Mouse (Mus musculus) embryonic facial prominence, embryonic 13.5 days (tissue): ENCODE results near the gene Fam111a. TPM values are rescaled to one million over a fixed set of nuclear protein-coding genes. Genes with fewer than 3 reads are reported as not detected.

ENCODE experiments used
- ATAC-seq: fragments of 200-750 bp; cut with Nextera tagmentation; 2 replicates; pipeline ENCODE4 v1.8.0; 2017; ENCODE audit warnings: low read depth; ENCODE audit not compliant: insufficient number of reproducible peaks, insufficient read depth, low FRiP score, low TSS enrichment
- H3K27ac ChIP-seq: fragments of 300-500 bp; sonication (generic); 2 replicates; pipeline ENCODE4 v1.5.1; 2015; ENCODE audit warnings: moderate library complexity, mild to moderate bottlenecking, inconsistent platforms
- H3K27me3 ChIP-seq: fragments of 300-500 bp; sonication (generic); 2 replicates; pipeline ENCODE4 v1.6.1; 2015; ENCODE audit warnings: mild to moderate bottlenecking, inconsistent platforms
- H3K36me3 ChIP-seq: fragments of 300-500 bp; sonication (generic); 2 replicates; pipeline ENCODE4 v1.6.1; 2015; ENCODE audit warnings: mild to moderate bottlenecking, inconsistent platforms
- H3K4me1 ChIP-seq: fragments of 300-500 bp; sonication (generic); 2 replicates; pipeline ENCODE4 v1.6.1; 2015; ENCODE audit warnings: inconsistent platforms
- H3K4me2 ChIP-seq: fragments of 300-500 bp; sonication (generic); 2 replicates; pipeline ENCODE4 v1.6.1; 2015; ENCODE audit warnings: moderate library complexity, mild to moderate bottlenecking, inconsistent platforms
- H3K4me3 ChIP-seq: fragments of 300-500 bp; sonication (generic); 2 replicates; pipeline ENCODE4 v1.5.1; 2015; ENCODE audit warnings: mild to moderate bottlenecking, inconsistent platforms
- H3K9ac ChIP-seq: fragments of 300-500 bp; sonication (generic); 2 replicates; pipeline ENCODE4 v1.6.1; 2015; ENCODE audit warnings: mild to moderate bottlenecking, inconsistent platforms
- H3K9me3 ChIP-seq: fragments of 300-500 bp; sonication (generic); 2 replicates; pipeline ENCODE4 v1.6.1; 2016; ENCODE audit warnings: inconsistent platforms
- WGBS: fragments of 180-500 bp; shearing (Covaris S2); methylation state at CpG from one replicate; pipeline ENCODE4 v1.1.7; 2015; ENCODE audit warnings: mixed read lengths; 5-methylcytosine and 5-hydroxymethylcytosine counted together
- polyA plus RNA-seq: library from polyadenylated mRNA; unstranded; fragments of >200 nt; fragmentation: Nextera tagmentation; extraction: Ambion mirVana; gene quantifications from 2 replicates; pipeline ENCODE4 v1.2.1, GENCODE M21; 2015

Fam111a gene
- polyA plus RNA-seq, 1 experiment from 2014 or later = 20.3 TPM

DNA sequence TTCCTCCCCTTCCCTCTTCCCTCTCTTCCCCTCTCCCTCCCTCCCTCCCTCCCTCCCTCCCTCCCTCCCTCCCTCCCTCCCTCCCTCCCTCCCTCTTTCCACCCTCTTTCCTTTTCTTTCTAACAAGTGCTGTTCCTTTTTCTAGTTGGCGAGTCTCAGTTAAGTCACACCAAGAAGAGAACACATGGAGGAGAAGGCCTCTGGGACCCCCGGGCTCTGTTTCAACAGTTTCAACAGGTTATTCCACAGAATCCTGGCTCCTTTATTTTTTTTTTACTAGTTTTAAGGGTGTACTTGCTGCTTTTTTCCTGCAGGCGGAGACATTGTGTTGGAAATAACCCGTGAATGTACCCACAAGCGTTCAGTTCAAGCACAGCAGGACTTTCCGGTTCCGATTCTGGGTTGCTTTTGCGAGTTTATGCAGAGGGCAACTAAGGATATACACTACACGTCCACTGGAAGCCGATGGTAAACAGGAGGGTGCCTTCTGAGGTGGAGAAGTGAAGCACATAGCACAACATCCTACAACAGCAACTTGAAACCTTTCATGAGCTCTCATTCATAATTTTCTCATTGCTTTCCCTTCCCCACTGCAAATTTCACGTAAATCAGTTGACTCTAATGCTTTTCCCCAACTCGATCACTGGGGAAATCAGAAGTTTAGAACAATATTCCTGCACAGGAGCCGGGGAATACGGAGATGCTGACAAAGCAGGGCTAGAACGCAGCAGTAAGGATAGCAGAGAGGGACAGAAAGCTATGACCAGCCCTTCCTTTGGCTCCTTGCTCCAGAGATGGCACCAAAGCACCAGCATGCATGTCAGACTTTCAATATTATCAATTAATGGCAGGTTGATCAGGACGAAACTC lies 27.6 kb upstream of the Fam111a start:
- no peaks in the 10 kb centered on the region for H3K36me3 ChIP-seq
- H3K4me3 ChIP-seq = peak overlapping the region; percentile 49
- 2% methylated on average over 16 of the region's 16 CpGs for WGBS
- ATAC-seq = no peak
- peak overlapping the region; percentile 75 for H3K4me2 ChIP-seq
- H3K27me3 ChIP-seq = peaks cover 1% of the 10 kb centered on the region; the same call in 1 of the 2 replicates
- H3K9me3 ChIP-seq = no peaks in the 10 kb centered on the region
- H3K9ac ChIP-seq = peak overlapping the region; percentile 75
- no peaks in the 10 kb centered on the region for H3K4me1 ChIP-seq
- no peak overlapping the region for H3K27ac ChIP-seq

DNA sequence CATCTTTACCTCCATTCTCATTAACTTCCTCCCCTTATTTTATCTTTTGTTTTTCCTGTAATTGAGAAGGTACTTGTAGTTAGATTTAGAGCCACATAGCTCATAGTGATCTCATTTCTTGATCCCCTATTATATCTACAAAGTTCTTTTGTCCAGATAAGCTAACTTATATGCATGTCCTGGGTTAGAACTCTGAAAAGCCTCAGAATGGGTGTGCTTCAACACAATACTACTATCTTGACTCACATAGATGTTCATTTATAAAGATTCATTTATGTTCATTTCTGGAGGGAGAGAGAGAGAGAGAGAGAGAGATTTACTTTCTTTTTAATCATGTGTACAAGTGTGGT lies 27.0 kb upstream of the Fam111a start:
- Histone ChIP-seq H3K27ac (no peak overlapping the region), H3K9ac (no peak overlapping the region), H3K4me2 (peak overlapping the region; percentile 75)

DNA sequence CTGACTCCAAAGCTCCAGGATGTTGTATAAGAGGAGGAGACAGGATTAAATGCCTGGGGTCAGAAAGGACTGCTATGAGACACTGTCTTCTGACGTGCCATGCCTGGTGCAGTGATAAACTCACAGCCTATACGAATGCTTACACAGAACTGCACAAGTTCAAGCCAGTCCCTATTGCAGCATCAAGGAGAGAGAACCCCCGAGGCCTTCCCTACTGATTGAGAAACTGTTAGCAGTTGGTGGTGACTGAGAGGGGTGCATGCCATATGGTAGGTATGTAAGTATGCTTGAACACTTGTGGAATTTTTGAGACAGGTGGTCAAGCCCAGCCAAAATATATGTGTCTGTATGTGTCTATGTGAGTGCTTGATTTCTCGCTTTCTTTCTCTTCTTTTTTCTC lies 22.2 kb upstream of the Fam111a start:
- no peak overlapping the region for H3K27ac ChIP-seq
- no peaks in the 10 kb centered on the region for H3K9me3 ChIP-seq
- H3K27me3 ChIP-seq = no peaks in the 10 kb centered on the region
- H3K4me2 ChIP-seq = no peak overlapping the region
- H3K36me3 ChIP-seq = no peaks in the 10 kb centered on the region
- H3K9ac ChIP-seq = no peak overlapping the region
- ATAC-seq = no peak
- no peak overlapping the region for H3K4me3 ChIP-seq
- H3K4me1 ChIP-seq = no peaks in the 10 kb centered on the region
- 42% methylated on average over 4 of the region's 4 CpGs for WGBS

More for the DNA sequence above, 27.0 kb upstream of the Fam111a start:
- no peaks in the 10 kb centered on the region for H3K9me3 ChIP-seq
- no peaks in the 10 kb centered on the region for H3K4me1 ChIP-seq
- no peaks in the 10 kb centered on the region for H3K36me3 ChIP-seq
- H3K4me3 ChIP-seq = peak overlapping the region; percentile 49
- ATAC-seq = no peak
- H3K27me3 ChIP-seq = no peaks in the 10 kb centered on the region

DNA sequence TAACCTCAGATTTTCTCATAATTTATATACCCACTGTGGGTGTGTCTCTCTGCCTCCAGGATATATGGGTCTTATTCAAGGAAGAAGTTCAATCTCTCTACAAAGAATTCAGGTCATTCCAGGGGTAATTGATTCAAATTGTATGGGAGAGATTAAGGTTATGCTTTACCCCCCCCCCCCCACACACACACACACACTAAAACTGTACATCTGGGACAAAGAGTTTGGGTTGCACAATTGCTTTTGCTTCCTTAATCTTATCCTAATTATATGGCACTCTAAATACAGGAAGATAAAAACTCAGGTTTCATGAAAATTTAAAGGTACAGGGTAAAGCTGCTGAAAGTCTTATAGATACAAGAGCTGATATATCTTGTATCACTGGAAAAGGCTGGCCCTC lies 8.4 kb upstream of the Fam111a start:
- no peak for ATAC-seq
- Histone ChIP-seq H3K9me3 (no peaks in the 10 kb centered on the region), H3K4me2 (no peak overlapping the region)

DNA sequence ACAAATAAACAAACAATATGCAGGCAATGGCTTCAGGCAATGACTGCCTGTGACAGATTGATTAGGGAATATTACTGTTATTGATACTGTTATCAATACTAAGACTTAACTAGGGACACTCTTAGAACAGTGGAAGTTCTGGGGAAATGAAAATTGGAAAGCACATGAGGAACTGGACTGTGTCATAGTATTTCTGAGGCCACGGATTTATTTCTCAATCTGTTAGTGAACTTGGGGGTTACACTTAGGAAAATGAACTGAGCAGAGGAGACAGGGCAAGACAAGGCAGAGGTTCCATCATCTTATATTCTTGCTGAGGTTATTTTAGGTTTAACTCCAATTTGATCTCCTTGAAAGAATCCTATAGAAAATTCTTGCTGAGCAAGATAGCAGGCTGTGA lies 5.6 kb upstream of the Fam111a start:
- H3K27me3 ChIP-seq = no peaks in the 10 kb centered on the region
- H3K4me2 ChIP-seq = no peak overlapping the region
- no peaks in the 10 kb centered on the region for H3K4me1 ChIP-seq
- WGBS = 80% methylated on average over 1 of the region's 1 CpGs
- H3K27ac ChIP-seq = no peak overlapping the region
- H3K4me3 ChIP-seq = no peak overlapping the region
- no peak overlapping the region for H3K9ac ChIP-seq
- no peak for ATAC-seq
- no peaks in the 10 kb centered on the region for H3K9me3 ChIP-seq
- H3K36me3 ChIP-seq = no peaks in the 10 kb centered on the region

More for the DNA sequence above, 8.4 kb upstream of the Fam111a start:
- Histone ChIP-seq H3K36me3 (no peaks in the 10 kb centered on the region), H3K27me3 (no peaks in the 10 kb centered on the region), H3K4me3 (no peak overlapping the region), H3K27ac (no peak overlapping the region), H3K9ac (no peak overlapping the region), H3K4me1 (no peaks in the 10 kb centered on the region)

DNA sequence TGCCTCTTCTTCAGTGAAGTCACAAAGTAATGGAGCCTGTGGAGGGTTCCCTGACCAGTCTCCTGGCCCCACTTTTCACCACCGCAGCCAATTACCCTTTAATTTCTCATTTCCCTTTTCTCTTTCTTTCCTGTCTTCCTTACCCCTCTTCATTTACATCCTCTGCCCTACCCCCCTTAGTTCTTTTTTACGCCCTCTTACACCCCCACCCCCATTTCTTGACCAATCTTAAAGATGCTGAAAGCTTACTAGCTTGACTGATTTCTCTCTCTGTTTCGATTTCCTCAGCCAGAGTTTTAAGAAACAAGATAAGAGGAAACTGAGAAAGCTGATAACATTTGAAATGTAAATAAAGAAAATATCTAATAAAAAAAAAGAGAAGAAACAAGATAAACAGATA lies 4.8 kb upstream of the Fam111a start:
- Histone ChIP-seq H3K4me1 (no peaks in the 10 kb centered on the region), H3K36me3 (no peaks in the 10 kb centered on the region), H3K27ac (no peak overlapping the region)

DNA sequence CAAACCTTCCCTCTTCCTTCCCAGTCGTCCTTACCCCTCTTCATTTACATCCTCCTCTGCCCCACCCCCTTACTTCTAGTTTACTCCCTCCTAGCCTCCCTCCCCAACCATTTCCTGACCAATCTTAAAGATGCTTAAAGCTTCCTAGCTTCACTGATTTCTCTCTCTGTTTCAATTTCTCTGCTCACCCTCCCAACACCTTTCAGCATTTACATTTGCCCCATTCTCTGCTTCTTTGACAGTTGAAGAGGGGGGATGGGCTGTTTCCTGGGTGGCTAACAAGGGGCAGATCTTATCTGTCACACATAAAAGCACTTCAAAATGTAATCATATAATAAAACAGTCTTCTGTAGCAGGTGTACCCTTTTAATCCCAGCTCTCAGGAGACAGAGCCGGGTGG lies 3.9 kb upstream of the Fam111a start:
- H3K9ac ChIP-seq = no peak overlapping the region
- no peak for ATAC-seq
- H3K4me3 ChIP-seq = no peak overlapping the region
- no peaks in the 10 kb centered on the region for H3K9me3 ChIP-seq
- no peaks in the 10 kb centered on the region for H3K36me3 ChIP-seq
- H3K27me3 ChIP-seq = no peaks in the 10 kb centered on the region
- H3K27ac ChIP-seq = no peak overlapping the region
- no peaks in the 10 kb centered on the region for H3K4me1 ChIP-seq
- no peak overlapping the region for H3K4me2 ChIP-seq
- WGBS = 21% methylated on average over 2 of the region's 2 CpGs

More for the DNA sequence above, 4.8 kb upstream of the Fam111a start:
- Histone ChIP-seq H3K4me3 (no peak overlapping the region), H3K4me2 (no peak overlapping the region), H3K27me3 (no peaks in the 10 kb centered on the region), H3K9ac (no peak overlapping the region), H3K9me3 (no peaks in the 10 kb centered on the region)
- ATAC-seq = no peak
- 55% methylated on average over 3 of the region's 3 CpGs for WGBS

DNA sequence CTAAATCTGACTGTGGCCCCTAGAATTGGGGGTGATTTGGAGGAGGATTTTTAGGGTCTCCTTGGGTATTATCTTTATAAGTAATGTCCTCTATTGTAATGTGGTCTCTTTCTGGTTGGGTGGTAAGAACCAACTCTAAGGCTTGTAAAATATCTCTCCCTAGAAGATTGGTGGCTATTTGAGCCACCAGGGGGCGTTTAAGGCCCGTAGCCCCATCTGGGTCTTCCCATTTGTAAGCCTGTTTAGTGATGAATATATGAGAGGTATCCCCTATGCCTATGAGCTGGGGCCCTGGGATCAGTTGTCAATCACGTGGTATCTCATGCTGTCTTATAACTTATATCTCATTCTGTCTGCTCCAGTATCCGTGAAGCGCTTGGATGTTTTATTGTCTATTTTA lies 3.6 kb downstream of the Fam111a start:
- 75% methylated on average over 5 of the region's 5 CpGs for WGBS

DNA sequence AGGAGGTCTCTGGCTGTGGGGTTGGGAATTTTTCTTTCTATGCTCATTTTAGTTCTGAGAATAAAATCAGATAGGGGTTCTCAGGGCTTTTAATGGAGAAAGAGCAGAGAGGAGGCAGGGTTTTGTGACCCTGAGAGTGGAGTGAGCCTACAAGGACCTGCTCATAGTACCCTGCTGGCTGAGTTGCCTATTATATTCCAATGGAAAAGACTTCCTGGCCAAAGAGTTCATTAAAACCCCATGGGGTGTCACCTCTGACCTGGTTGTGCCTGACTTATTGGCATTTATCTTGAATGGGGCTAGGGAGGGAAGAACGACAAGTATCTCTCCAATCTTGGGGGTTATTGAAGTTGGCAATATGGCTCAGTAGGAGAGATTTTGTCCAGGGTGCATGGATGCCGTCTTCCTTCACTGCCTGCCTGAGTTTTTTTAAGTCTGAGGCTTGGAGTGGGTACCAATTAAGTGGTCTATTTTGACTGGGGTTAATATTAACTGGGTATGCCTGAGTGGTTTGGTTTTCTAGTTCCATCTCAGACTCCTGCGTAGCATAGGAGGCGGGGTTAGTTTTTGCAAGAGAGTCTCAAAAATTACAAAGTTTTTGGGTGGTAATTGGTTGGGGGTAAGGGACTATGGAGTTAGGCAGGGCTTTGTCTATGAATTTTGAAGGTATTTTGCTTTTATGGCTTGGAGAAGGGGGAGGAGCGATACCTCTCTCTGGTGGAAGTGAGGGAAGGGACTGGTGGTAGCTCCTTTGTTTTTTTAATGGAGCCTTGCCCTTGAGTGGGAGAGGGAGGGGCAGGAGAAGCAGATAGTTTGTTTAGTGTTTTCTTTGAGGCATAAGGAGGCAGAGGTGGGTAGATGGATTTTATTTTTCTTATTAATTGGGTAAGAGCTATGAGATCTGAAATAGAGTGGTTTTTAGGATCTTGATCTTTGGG lies 4.7 kb downstream of the Fam111a start:
- H3K27me3 ChIP-seq = no peaks in the 10 kb centered on the region
- H3K9me3 ChIP-seq = no peaks in the 10 kb centered on the region
- WGBS = 75% methylated on average over 5 of the region's 5 CpGs
- ATAC-seq = no peak
- no peak overlapping the region for H3K4me3 ChIP-seq
- H3K27ac ChIP-seq = no peak overlapping the region
- no peak overlapping the region for H3K4me2 ChIP-seq
- H3K36me3 ChIP-seq = no peaks in the 10 kb centered on the region
- no peaks in the 10 kb centered on the region for H3K4me1 ChIP-seq
- H3K9ac ChIP-seq = no peak overlapping the region

More for the DNA sequence above, 3.6 kb downstream of the Fam111a start:
- Histone ChIP-seq H3K9ac (no peak overlapping the region), H3K36me3 (no peaks in the 10 kb centered on the region), H3K4me1 (no peaks in the 10 kb centered on the region), H3K4me2 (no peak overlapping the region), H3K27me3 (no peaks in the 10 kb centered on the region), H3K4me3 (no peak overlapping the region), H3K9me3 (no peaks in the 10 kb centered on the region), H3K27ac (no peak overlapping the region)
- no peak for ATAC-seq

DNA sequence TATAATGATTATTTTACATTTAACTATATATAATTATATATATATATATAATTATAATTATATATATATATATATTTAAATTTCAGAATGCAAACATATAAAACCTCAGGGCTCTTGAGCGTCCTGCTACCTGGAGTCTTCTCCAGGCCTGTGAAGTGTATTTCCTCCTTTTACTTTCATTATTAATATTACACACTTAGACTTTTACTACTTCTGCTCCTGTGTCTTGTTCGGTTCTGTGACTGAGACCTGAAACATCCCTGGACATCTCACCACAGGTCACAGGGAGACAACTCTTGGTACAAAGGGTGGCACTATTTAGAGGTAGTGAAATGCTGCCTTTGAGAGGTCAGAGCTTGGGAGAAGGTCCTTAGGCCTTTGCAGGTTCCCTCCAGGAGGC lies 10.8 kb downstream of the Fam111a start:
- no peak for ATAC-seq
- Histone ChIP-seq H3K36me3 (no peaks in the 10 kb centered on the region), H3K9ac (no peak overlapping the region), H3K9me3 (no peaks in the 10 kb centered on the region), H3K4me1 (no peaks in the 10 kb centered on the region), H3K4me2 (no peak overlapping the region), H3K4me3 (no peak overlapping the region), H3K27me3 (no peaks in the 10 kb centered on the region), H3K27ac (no peak overlapping the region)
- WGBS = 89% methylated on average over 2 of the region's 2 CpGs

DNA sequence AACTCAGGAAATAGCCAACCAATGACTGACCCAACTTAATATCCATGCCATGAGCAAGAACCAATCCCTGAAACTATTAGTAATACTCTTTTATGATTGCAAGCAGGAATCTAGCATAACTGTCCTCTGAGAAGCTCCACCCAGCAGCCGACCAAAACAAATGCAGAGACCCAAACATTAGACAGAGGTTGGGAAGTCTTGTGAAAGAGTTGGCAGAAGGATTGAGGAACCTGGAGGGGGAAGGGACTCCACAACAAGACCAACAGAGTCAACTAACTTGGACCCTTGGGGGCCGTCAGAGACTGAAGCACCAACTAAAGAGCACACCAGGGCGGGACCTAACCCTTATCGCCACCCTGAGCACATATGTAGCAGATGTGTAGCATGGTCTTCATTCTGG lies 12.7 kb downstream of the Fam111a start:
- 86% methylated on average over 4 of the region's 4 CpGs for WGBS
- ATAC-seq = no peak
- H3K9ac ChIP-seq = no peak overlapping the region

DNA sequence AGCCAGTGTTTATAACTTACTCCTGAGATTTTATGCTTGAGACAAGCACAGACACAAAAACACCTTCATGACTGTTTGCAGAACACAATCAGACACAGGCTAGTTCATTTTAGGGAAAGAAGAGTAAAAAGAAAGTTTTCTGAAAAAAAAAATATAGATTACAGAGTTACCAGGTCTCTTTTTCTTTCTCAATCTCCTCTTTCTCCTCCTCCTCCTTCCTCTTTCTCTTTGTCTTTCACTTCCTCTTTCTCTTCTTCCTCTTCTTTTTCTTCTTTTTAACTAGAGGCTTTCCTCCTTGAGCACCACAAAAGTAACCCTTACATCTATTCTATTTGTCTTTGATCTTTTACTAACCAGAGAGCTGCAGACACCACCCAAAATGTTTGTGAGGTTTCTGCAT lies 18.7 kb downstream of the Fam111a start:
- H3K4me3 ChIP-seq = no peak overlapping the region
- H3K9me3 ChIP-seq = no peaks in the 10 kb centered on the region
- no peak for ATAC-seq
- H3K4me2 ChIP-seq = no peak overlapping the region
- H3K27me3 ChIP-seq = no peaks in the 10 kb centered on the region
- no peaks in the 10 kb centered on the region for H3K36me3 ChIP-seq
- peaks cover 4% of the 10 kb centered on the region; the same call in 1 of the 2 replicates for H3K4me1 ChIP-seq
- H3K27ac ChIP-seq = no peak overlapping the region
- H3K9ac ChIP-seq = no peak overlapping the region

More for the DNA sequence above, 12.7 kb downstream of the Fam111a start:
- no peaks in the 10 kb centered on the region for H3K9me3 ChIP-seq
- H3K27me3 ChIP-seq = no peaks in the 10 kb centered on the region
- H3K27ac ChIP-seq = no peak overlapping the region
- H3K4me1 ChIP-seq = no peaks in the 10 kb centered on the region
- no peak overlapping the region for H3K4me2 ChIP-seq
- no peak overlapping the region for H3K4me3 ChIP-seq
- no peaks in the 10 kb centered on the region for H3K36me3 ChIP-seq
